Mouse (Mus musculus): Measurements from ENCODE around the gene Sowaha. TPM values are rescaled to one million over a fixed set of nuclear protein-coding genes. Genes with fewer than 3 reads are reported as not detected.

Sowaha gene
- polyA plus RNA-seq (2012; rRNA removed): 0.16 and 0.19 TPM in 2 replicates
- polyA plus RNA-seq (2014; fragmentation: Nextera tagmentation; extraction: Ambion mirVana): 0.22 and 0.30 TPM in 2 replicates

- Histone ChIP-seq H3K9me3 (ENCODE audit: control insufficient read depth, low read length) (no peaks in the 10 kb centered on the region), H3K4me2 (replicated peaks; ENCODE audit: low read depth, low read length, severe bottlenecking) (peak within 1 kb of the TSS; percentile 78), H3K27ac (replicated peaks; ENCODE audit: low read depth, low read length) (no peak within 1 kb of the TSS), H3K4me1 (ENCODE audit: control insufficient read depth, insufficient read depth, low read length) (peaks cover 13% of the 10 kb centered on the region), H3K4me3 (replicated peaks; ENCODE audit: low read length) (peak within 1 kb of the TSS; percentile 44), H3K9ac (ENCODE audit: low read depth, low read length, severe bottlenecking) (peak within 1 kb of the TSS; percentile 38; the same call in 1 of the 2 replicates), H3K27me3 (ENCODE audit: control insufficient read depth, insufficient read depth, low read length) (peaks cover 54% of the 10 kb centered on the region), H3K36me3 (ENCODE audit: control insufficient read depth, insufficient read depth, low read length) (no peaks in the 10 kb centered on the region)
- TF ChIP-seq POLR2A (IDR thresholded peaks at IDR 0.05; ENCODE audit: borderline replicate concordance, extremely low read depth, insufficient read depth, insufficient read length): no peak
- ATAC-seq (ENCODE audit: low FRiP score, low read depth) (no peak), DNase-seq (ENCODE audit: low spot score) (no peak)
- WGBS: 2% methylated on average over 33 of the region's 40 CpGs
Observed at GRCm38 (mm10) chr11:53479783-53480301, at the start of gene Sowaha, which contains the start of gene Gm9945. Gene Sowaha (minus strand): TSS chr11:53480274. Gene Gm9945 (plus strand): TSS chr11:53480166.

- Histone ChIP-seq H3K4me2 (replicated peaks; ENCODE audit: low read depth, low read length, severe bottlenecking) (no peak overlapping the region), H3K27ac (replicated peaks; ENCODE audit: low read depth, low read length) (no peak overlapping the region), H3K9me3 (ENCODE audit: control insufficient read depth, low read length) (no peaks in the 10 kb centered on the region), H3K36me3 (ENCODE audit: control insufficient read depth, insufficient read depth, low read length) (peaks cover 17% of the 10 kb centered on the region), H3K4me3 (replicated peaks; ENCODE audit: low read length) (no peak overlapping the region), H3K27me3 (ENCODE audit: control insufficient read depth, insufficient read depth, low read length) (no peaks in the 10 kb centered on the region), H3K9ac (ENCODE audit: low read depth, low read length, severe bottlenecking) (0 out of 2 replicates have a peak overlapping the region, but pooled peaks have one; percentile 7), H3K4me1 (ENCODE audit: control insufficient read depth, insufficient read depth, low read length) (peaks cover 29% of the 10 kb centered on the region)
- DNase-seq (ENCODE audit: low spot score) (peak; percentile 42), ATAC-seq (ENCODE audit: low FRiP score, low read depth) (0 out of 2 replicates have a peak, but pooled peaks have one; percentile 39)
- WGBS: 53% methylated on average over 6 of the region's 6 CpGs
- TF ChIP-seq POLR2A (IDR thresholded peaks at IDR 0.05; ENCODE audit: borderline replicate concordance, extremely low read depth, insufficient read depth, insufficient read length): no peak
Observed at GRCm38 (mm10) chr11:53529253-53529557, 49.1 kb upstream of the Sowaha start.

GRCm38 (mm10) chr11:53528397-53529252 lies 48.6 kb upstream of the Sowaha start:
- DNase-seq (ENCODE audit: low spot score) (no peak), ATAC-seq (ENCODE audit: low FRiP score, low read depth) (no peak)
- Histone ChIP-seq H3K9me3 (ENCODE audit: control insufficient read depth, low read length) (no peaks in the 10 kb centered on the region), H3K9ac (ENCODE audit: low read depth, low read length, severe bottlenecking) (0 out of 2 replicates have a peak overlapping the region, but pooled peaks have one; percentile 7), H3K4me1 (ENCODE audit: control insufficient read depth, insufficient read depth, low read length) (peaks cover 35% of the 10 kb centered on the region), H3K27me3 (ENCODE audit: control insufficient read depth, insufficient read depth, low read length) (no peaks in the 10 kb centered on the region), H3K36me3 (ENCODE audit: control insufficient read depth, insufficient read depth, low read length) (peaks cover 11% of the 10 kb centered on the region), H3K4me3 (replicated peaks; ENCODE audit: low read length) (no peak overlapping the region), H3K4me2 (replicated peaks; ENCODE audit: low read depth, low read length, severe bottlenecking) (no peak overlapping the region), H3K27ac (replicated peaks; ENCODE audit: low read depth, low read length) (no peak overlapping the region)
- TF ChIP-seq POLR2A (IDR thresholded peaks at IDR 0.05; ENCODE audit: borderline replicate concordance, extremely low read depth, insufficient read depth, insufficient read length): no peak
- WGBS: 55% methylated on average over 9 of the region's 9 CpGs

- WGBS: 52% methylated on average over 4 of the region's 4 CpGs
- no peak for DNase-seq (ENCODE audit: low spot score)
Observed at GRCm38 (mm10) chr11:53525461-53525860, 45.4 kb upstream of the Sowaha start.

GRCm38 (mm10) chr11:53524905-53525304 lies 44.8 kb upstream of the Sowaha start:
- Histone ChIP-seq H3K4me3 (replicated peaks; ENCODE audit: low read length) (no peak overlapping the region), H3K4me2 (replicated peaks; ENCODE audit: low read depth, low read length, severe bottlenecking) (no peak overlapping the region), H3K9ac (ENCODE audit: low read depth, low read length, severe bottlenecking) (no peak overlapping the region), H3K9me3 (ENCODE audit: control insufficient read depth, low read length) (no peaks in the 10 kb centered on the region), H3K27ac (replicated peaks; ENCODE audit: low read depth, low read length) (no peak overlapping the region), H3K27me3 (ENCODE audit: control insufficient read depth, insufficient read depth, low read length) (no peaks in the 10 kb centered on the region), H3K36me3 (ENCODE audit: control insufficient read depth, insufficient read depth, low read length) (0 out of 2 replicates have a peak, but pooled peaks cover under 1% of the 10 kb centered on the region), H3K4me1 (ENCODE audit: control insufficient read depth, insufficient read depth, low read length) (peaks cover 66% of the 10 kb centered on the region)
- ATAC-seq (ENCODE audit: low FRiP score, low read depth) (no peak), DNase-seq (ENCODE audit: low spot score) (no peak)
- 86% methylated on average over 6 of the region's 6 CpGs for WGBS
- no peak for TF ChIP-seq POLR2A (IDR thresholded peaks at IDR 0.05; ENCODE audit: borderline replicate concordance, extremely low read depth, insufficient read depth, insufficient read length)

More at GRCm38 (mm10) chr11:53525461-53525860, 45.4 kb upstream of the Sowaha start:
- no peak overlapping the region for H3K9ac ChIP-seq (ENCODE audit: low read depth, low read length, severe bottlenecking)
- no peaks in the 10 kb centered on the region for H3K9me3 ChIP-seq (ENCODE audit: control insufficient read depth, low read length)
- 0 out of 2 replicates have a peak, but pooled peaks cover 4% of the 10 kb centered on the region for H3K36me3 ChIP-seq (ENCODE audit: control insufficient read depth, insufficient read depth, low read length)
- H3K4me2 ChIP-seq (replicated peaks; ENCODE audit: low read depth, low read length, severe bottlenecking): no peak overlapping the region
- H3K4me1 ChIP-seq (ENCODE audit: control insufficient read depth, insufficient read depth, low read length): peaks cover 62% of the 10 kb centered on the region
- no peak overlapping the region for H3K4me3 ChIP-seq (replicated peaks; ENCODE audit: low read length)
- no peak for ATAC-seq (ENCODE audit: low FRiP score, low read depth)
- no peaks in the 10 kb centered on the region for H3K27me3 ChIP-seq (ENCODE audit: control insufficient read depth, insufficient read depth, low read length)
- H3K27ac ChIP-seq (replicated peaks; ENCODE audit: low read depth, low read length): no peak overlapping the region
- no peak for TF ChIP-seq POLR2A (IDR thresholded peaks at IDR 0.05; ENCODE audit: borderline replicate concordance, extremely low read depth, insufficient read depth, insufficient read length)
